22 mouse cellular contexts compared by ENCODE assay signal in the genomic region with DNA sequence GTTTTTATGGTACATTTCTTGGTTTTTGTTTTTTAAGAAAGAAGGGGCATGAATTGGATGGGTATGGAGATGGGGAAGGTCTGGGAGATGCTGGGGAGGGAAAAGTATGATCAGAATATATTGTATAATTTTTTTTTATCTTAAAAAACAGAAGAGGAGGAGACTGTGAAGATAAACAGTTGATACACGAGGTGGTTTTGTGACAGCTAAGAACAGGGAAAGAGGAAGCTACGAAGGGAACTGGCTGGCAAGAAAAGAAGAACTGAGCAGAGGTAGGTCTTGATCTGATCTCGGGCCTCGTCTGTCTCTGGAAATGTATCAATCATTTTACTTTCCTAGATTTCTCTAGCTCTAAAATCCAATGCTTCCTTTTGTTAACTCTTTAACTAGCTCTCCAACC. TPM values are rescaled to one million over a fixed set of nuclear protein-coding genes. Genes with fewer than 3 reads are reported as not detected.
A peak's percentile ranks its signal among the peaks of the same experiment; 100 is the strongest.
DNase-seq lines count a peak whose midpoint lies in the region; ATAC-seq lines count a peak whose summit lies in the region.
"Had no signal": no experiment of that assay in that cellular context is flagged by ENCODE, and none has a peak within 500 bp of the region (broad histone marks: within the 10 kb centered on the region; RNA-seq: fewer than 3 reads in every experiment).

No protein-coding gene starts in this region.

- no peak overlapping the region for H3K4me3 ChIP-seq in liver, embryonic 15.5 days (replicated peaks)
- no peak overlapping the region for H3K4me3 ChIP-seq in kidney, embryonic 16.5 days (ENCODE audit: low read length)
- H3K4me3 ChIP-seq: embryonic facial prominence, embryonic 15.5 days; forebrain, embryonic 10.5 days; heart, embryonic 12.5 days; limb, embryonic 12.5 days; stomach, embryonic 15.5 days had no signal

- no peak for ATAC-seq in liver, embryonic 15.5 days (ENCODE audit: insufficient read depth)
- ATAC-seq in megakaryocyte progenitor cell, adult 5-6 weeks (replicated peaks; ENCODE audit: poor library complexity), result peak; percentile 33
- ATAC-seq in kidney, embryonic 16.5 days (ENCODE audit: low FRiP score, low TSS enrichment), result no peak
- ATAC-seq: forebrain, postnatal 0 days; midbrain, embryonic 16.5 days had no signal

- DNase-seq in liver (no peak), A20 (ENCODE audit: low read depth, low spot score) (peak; percentile 73), MEL-GATA-1-ER (ENCODE audit: extremely low read depth, low read depth) (peak; percentile 93)
- no peak for DNase-seq in right cerebral cortex, postnatal 4 days
- DNase-seq: adrenal gland, postnatal 14 days; cerebellum, adult 11 months; cerebellum, postnatal 14 days; embryo, embryonic 11 days; forebrain, postnatal 0 days; kidney, postnatal 4 days; lung, embryonic 14.5 days; thymus, adult 2 months had no signal

- H3K4me1 ChIP-seq in liver, embryonic 15.5 days (replicated peaks), result peaks cover 80% of the 10 kb centered on the region
- H3K4me1 ChIP-seq in kidney, embryonic 16.5 days (ENCODE audit: insufficient read depth, low read length), result 0 out of 2 replicates have a peak, but pooled peaks cover 2% of the 10 kb centered on the region

- H3K9ac ChIP-seq in liver, embryonic 15.5 days, result no peak overlapping the region
- no peak overlapping the region for H3K9ac ChIP-seq in kidney, embryonic 16.5 days (replicated peaks; ENCODE audit: low read length)
- H3K9ac ChIP-seq: embryonic facial prominence, embryonic 15.5 days; forebrain, postnatal 0 days; heart, embryonic 12.5 days; hindbrain, embryonic 14.5 days; limb, embryonic 12.5 days; lung, embryonic 14.5 days; stomach, embryonic 15.5 days had no signal

- peak overlapping the region; percentile 46; the same call in 1 of the 2 replicates for H3K27ac ChIP-seq in liver, embryonic 15.5 days (replicated peaks)
- H3K27ac ChIP-seq in kidney, embryonic 16.5 days (ENCODE audit: low read length), result no peak overlapping the region
- H3K27ac ChIP-seq: embryonic facial prominence, embryonic 15.5 days; forebrain, embryonic 10.5 days; hindbrain, embryonic 14.5 days; limb, embryonic 12.5 days; stomach, embryonic 15.5 days had no signal

- peaks cover 30% of the 10 kb centered on the region; the same call in 1 of the 2 replicates for H3K36me3 ChIP-seq in liver, embryonic 15.5 days (replicated peaks)
- H3K36me3 ChIP-seq in kidney, embryonic 16.5 days (ENCODE audit: insufficient read depth, low read length), result no peaks in the 10 kb centered on the region
- H3K36me3 ChIP-seq: embryonic facial prominence, embryonic 15.5 days; forebrain, embryonic 10.5 days; limb, embryonic 12.5 days; stomach, embryonic 15.5 days had no signal

- no peak overlapping the region for H3K4me2 ChIP-seq in liver, embryonic 15.5 days
- no peak overlapping the region for H3K4me2 ChIP-seq in kidney, embryonic 16.5 days (replicated peaks; ENCODE audit: low read depth, low read length)
- H3K4me2 ChIP-seq: embryonic facial prominence, embryonic 15.5 days; heart, embryonic 12.5 days; hindbrain, embryonic 14.5 days; limb, embryonic 12.5 days; lung, embryonic 14.5 days; stomach, embryonic 15.5 days had no signal

- WGBS in liver, embryonic 15.5 days (ENCODE audit: insufficient replicate concordance), result 19% methylated on average over 4 of the region's 4 CpGs
- WGBS in kidney, embryonic 16.5 days, result 83% methylated on average over 4 of the region's 4 CpGs

- no peaks in the 10 kb centered on the region for H3K9me3 ChIP-seq in liver, embryonic 15.5 days (replicated peaks)
- H3K9me3 ChIP-seq in kidney, embryonic 16.5 days (ENCODE audit: low read length), result no peaks in the 10 kb centered on the region
- H3K9me3 ChIP-seq: embryonic facial prominence, embryonic 15.5 days; forebrain, embryonic 10.5 days; heart, embryonic 12.5 days; limb, embryonic 12.5 days; stomach, embryonic 15.5 days had no signal

- H3K27me3 ChIP-seq in liver, embryonic 15.5 days, result no peaks in the 10 kb centered on the region
- no peaks in the 10 kb centered on the region for H3K27me3 ChIP-seq in kidney, embryonic 16.5 days (ENCODE audit: insufficient read depth, low read length)
- H3K27me3 ChIP-seq: embryonic facial prominence, embryonic 15.5 days; heart, embryonic 12.5 days; limb, embryonic 12.5 days; stomach, embryonic 15.5 days had no signal

RNA-seq across cellular contexts. Expression of a gene that starts 29.2 kb away (rescaled TPM):
- polyA plus RNA-seq in liver, embryonic 15.5 days (2015; fragmentation: Nextera tagmentation; extraction: Ambion mirVana), result 52.1 and 53.8 TPM in 2 replicates
- 61.3 and 77.5 TPM in 2 replicates for total RNA-seq in megakaryocyte progenitor cell, adult 5-6 weeks (2015)
- 66.2 and 76.7 TPM in 2 replicates for total RNA-seq in megakaryocyte progenitor cell, adult 5-6 weeks (2017)
- 118 and 125 TPM in 2 replicates for polyA plus RNA-seq in kidney, embryonic 16.5 days (2015; fragmentation: Nextera tagmentation; extraction: Ambion mirVana)

RNA-seq across cellular contexts. Expression of a gene that starts 33.8 kb away (rescaled TPM):
- 10.5 and 12.0 TPM in 2 replicates for polyA plus RNA-seq in liver, embryonic 15.5 days (2015; fragmentation: Nextera tagmentation; extraction: Ambion mirVana)
- total RNA-seq in megakaryocyte progenitor cell, adult 5-6 weeks (2015), result 79.2 and 99.7 TPM in 2 replicates
- 129 and 154 TPM in 2 replicates for total RNA-seq in megakaryocyte progenitor cell, adult 5-6 weeks (2017)
- 9.3 and 10.1 TPM in 2 replicates for polyA plus RNA-seq in kidney, embryonic 16.5 days (2015; fragmentation: Nextera tagmentation; extraction: Ambion mirVana)

Comparison
In these comparisons a context has a peak if more than half of its experiments do, and no peak if none do; other contexts are left out.
1. DNase-seq: peak in A20 (single experiment) and MEL-GATA-1-ER (single experiment); none in liver (single experiment) and right cerebral cortex, postnatal 4 days (single experiment).